Mouse (Mus musculus): ENCODE results near the gene Tmem52b. TPM values are rescaled to one million over a fixed set of nuclear protein-coding genes. Genes with fewer than 3 reads are reported as not detected.

Gene Tmem52b
- total RNA-seq, 2 experiments from 2014 or later, result not detected

DNA sequence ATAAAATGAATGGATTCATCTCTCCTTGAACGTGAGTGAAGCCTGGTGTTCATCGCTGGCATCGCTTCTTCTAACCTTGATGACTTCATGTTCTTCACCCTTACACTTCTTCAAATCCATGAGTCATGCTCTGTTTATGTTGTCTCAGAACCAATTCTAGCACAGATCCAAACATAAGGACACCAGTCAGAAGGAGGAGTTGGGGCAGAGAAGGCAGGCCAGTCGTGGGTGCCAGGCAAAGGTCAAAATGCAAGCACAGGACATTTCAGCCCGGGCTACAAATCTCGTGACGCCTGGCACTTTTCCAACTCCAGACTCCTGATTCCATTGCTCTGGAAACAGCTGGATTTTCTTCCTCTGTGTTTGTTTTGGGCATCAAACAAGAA is 20.2 kb downstream of the Tmem52b start:
- DNase-seq, result peak; percentile 83

DNA sequence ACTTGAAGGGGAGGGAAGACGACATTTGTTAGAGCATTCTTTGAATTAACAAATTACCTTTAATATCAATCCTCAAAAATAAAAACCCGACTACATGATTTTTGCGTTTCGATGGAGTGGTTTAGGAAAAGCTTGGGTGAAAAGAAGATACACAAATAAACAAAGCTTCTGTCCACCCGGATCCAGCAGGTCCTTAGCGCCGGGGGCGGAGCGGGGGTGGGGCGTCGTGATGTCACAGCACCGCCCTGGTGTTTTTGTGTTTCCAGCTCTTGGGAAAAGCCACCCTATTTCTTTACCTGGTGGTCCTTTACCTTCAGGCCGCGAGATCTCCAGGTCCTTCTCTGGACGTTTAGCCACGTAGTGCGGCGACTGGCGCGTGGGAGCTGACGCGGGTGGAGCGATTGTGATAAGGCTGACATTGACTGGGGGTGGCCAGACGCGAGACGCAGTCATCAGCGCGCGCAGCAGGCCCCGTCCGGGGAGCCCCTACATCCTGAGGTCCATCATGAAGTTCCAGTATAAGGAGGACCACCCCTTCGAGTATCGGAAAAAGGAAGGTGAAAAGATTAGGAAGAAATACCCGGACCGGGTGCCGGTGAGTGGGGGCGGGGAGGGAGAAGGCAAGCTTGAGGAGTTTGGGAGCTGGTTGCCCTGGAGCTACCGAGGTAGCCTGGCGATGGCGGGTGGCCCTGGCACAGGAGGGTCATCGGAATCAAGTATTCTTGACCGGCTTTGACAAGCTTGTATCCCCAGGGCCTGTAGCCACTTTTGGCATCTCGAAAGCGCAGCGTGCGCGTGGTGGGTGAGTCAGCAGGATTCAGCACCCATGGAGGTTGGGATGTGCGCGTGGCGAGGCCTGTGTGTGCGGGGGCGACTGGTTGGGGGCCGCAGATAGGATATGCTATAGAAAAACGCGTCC is 20.8 kb downstream of the Tmem52b start, which contains the start of gene Gabarapl1:
Gene Gabarapl1, plus strand, starts transcription at position 219 of the 919 bp plus-strand sequence.
- peak; percentile 84 for DNase-seq

DNA sequence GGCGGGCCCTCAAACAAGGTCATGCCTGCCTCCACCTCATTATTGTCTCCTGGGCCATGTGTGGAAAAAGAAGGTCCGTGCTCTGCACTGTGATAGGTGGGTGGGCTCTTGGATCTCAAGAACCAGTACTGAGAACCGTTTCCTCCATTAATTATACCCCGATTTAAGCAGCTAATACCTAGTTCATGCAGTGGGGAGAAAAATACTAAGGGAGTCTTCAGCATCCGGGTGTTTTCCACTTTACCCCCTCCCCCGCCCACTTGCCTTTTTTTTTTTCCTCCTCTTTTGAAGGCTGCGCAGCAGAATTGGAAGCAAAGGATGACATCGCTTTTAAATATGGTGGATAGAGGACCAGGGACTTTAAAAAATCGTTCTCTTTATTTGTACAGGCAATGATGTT is 21.7 kb downstream of the Tmem52b start:
- no peak for DNase-seq

DNA sequence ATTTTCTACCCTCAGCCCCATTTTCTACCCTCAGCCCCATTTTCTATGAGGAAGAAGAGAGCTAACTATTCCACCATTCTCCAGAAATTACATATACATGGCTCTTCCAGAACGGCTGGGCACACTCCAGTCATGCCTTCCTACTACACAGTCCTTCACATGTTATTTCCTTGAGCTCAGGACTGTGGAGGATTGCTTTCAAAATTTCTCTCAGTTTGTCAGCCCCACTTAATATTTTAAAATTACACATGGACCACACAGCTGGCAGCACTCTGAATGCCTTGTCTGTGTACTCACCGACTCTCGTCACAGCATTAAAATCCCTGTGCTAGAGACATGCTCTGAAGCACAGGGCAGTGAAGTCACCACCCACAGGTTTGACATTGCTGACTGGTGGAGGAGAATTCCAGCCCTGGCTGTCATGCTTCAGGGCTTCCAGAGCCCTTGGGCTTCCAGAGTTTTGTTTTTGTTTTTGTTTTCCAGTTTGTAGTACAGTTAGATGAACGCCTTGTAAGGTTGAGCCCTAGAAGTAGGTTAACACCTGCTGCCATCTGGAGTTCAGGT is 22.4 kb downstream of the Tmem52b start:
- DNase-seq, result no peak

DNA sequence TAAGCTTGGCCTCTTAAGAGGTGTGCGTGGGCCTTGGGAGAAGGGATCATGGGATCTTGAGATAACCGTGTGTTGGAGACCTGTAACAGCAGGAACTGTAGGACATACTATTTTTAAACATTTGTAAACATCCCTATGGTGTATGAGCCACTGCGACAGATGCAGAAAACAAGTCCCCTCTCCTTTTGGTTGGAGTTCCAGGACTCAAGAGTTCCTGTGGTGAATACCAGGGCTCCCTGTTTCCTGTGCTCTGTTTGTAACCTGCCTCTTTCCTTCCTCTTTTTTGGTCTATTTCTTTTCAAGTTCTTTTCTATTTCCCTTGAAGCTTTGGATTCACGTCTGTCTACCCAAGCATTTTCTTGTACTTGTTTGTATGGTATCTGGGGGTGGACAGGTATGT is 23.4 kb downstream of the Tmem52b start:
- DNase-seq, result no peak

DNA sequence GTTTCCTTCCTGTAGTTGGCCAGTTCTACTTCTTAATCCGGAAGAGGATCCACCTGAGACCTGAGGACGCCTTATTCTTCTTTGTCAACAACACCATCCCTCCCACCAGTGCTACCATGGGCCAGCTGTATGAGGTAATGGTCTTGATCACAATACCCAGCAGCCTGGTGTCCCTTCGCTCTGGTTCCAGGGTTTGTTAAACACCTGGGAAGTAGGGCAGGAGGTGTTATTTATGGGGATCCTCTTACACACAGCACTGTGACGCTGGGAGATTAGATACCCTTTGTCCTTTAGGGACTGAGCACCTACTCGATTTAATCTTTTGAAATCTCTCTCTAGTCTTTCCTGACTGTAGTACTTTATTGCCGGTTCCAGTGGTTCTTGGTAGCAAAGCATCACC is 26.2 kb downstream of the Tmem52b start:
- no peak for DNase-seq

DNA sequence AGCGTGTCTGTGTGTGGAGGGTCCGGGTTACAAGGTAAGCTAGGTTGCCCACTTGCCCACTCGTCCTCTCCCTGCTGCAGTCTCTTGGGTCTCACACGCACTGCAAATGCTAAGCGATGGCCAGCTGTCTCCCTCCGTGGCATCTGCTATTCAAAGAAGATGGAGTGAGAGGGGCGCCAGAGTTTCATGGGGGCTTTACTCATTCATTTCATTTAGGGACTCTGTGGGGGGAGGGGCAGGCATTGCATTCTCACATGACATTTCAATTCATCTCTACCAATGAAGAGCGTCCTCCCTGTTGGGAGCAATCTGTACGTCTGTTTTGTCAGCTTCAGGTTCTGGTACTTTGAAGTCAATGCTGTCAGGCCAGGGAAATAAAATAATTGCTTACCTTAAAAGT is 29.6 kb downstream of the Tmem52b start:
- DNase-seq, result no peak

DNA sequence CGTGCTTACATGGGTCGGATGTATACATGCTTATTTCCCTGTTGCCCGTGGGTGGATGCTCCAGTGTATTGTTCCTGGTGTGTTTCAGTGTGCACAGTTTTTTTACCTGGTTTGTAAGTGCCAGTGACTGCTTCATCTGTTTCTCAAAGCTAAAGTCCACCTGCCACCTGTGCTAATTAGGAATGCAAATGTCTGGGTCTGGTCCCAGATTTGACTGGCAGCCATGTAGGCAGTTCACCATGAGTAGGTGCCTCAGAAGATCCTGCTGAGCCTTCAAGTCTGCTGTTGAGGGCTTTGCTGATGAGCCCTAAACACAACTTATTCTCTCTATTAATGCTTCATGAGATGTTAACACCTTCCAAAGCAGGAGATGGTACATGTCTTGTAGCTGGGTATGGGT is 30.2 kb downstream of the Tmem52b start:
- DNase-seq, result no peak

DNA sequence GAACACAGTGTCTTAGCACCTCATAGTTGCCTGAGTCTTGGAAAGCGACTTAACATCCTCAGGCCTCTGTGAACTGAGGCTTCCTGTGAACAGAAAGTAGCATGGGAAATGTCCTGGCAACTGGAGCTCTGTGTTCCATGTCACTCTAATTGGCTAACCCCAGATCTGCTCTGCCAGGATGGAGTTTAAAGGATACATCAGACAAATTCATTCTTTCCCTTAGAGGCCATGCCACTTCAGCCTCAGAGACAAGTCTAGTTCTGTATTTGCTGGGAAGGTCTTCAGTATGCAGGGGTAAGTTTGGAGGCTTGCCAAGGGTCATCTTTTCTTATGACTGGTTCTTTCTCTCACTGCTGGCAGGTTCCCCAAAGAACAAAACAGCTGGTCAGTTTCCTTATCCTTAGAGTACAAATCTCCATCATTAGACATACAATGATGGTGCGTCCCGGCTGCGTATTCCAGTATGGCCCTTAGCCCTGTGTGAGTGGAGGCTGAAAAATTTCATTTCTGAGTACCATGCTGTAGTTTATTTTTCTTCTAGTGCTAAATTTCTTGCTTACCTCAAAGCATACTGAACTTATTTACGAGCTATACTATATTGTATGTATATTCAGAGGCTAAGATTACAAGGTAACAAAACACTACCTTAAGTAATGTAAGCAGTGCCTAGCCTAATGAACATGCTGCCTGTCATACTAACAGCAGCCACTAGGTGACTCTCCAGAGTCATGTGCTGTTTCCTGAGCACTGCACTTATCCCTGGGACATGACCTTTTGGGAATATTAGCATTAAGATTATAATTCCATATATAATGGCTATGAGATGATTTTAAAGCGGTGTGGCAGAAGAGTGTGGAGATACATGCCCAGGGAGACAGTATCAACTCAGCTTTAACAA is 31.6 kb downstream of the Tmem52b start:
- peak; percentile 78 for DNase-seq

DNA sequence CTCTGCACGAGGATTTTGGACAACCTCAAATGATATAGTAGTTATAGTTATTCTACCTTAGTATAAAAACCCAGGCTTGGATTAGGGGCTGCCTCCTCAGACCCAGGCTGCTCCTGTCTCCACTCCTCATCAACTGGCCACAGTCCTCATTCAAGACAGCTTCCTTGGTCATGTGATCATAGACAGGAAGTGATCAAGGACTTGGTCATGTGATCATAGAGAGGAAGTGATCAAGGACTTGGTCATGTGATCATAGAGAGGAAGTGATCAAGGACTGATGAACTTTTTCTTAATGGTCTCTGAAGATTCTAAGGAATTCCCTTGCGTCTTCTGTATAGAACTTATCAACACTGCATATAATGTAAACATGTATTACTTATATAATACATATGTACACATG is 34.9 kb downstream of the Tmem52b start:
- no peak for DNase-seq

DNA sequence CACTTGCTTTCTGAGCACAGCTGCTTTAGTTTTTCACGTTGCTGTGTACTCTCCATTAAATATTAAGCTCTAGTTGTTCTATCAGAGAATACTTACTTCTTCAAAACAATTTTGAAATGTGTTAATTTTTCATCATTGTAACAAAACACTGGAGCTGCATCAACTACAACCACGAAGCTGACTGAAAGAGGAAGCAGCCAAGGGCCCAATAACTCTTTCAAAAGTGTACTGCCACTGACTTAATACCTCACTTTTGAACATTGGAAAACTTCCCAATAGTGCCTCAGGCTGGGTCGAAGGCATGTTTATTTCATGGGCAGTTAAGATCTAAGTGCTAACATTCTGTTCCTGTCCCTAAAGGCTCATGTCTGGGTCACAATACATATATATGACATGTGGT is 35.7 kb downstream of the Tmem52b start:
- DNase-seq, result no peak

DNA sequence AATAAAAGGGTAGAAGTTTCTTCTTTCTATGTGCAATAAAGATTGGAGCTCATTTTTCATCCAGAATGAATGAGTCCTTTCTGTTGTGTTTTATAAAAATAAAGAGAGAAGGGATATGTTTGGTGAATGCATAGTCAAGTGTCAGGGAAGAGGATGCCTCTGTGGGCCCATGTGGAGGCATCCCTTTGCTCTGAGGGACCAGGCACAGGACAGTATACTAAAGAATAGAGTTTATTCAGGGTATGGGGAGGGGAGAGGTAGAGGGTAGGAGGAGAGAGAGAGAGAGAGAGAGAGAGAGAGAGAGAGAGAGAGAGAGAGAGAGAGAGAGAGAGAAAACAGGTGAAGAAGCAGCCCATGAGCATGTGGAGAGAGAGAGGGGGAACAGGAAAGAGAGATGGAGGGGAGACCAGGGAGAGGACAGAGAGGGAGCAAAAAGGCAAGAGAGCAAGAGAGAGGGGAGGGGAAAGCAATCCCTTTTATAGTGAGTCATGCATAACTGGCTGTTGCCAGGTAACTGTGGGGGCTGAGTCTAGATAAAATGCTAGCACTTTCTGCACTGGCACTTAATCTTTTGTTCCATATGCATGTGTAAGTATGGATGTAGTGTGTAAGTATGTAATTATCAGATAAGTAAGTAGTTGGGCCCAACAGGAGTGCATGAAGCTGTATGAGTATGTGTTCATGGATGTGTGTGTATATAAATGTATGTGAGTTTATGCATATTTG is 45.1 kb downstream of the Tmem52b start:
- DNase-seq, result no peak

DNA sequence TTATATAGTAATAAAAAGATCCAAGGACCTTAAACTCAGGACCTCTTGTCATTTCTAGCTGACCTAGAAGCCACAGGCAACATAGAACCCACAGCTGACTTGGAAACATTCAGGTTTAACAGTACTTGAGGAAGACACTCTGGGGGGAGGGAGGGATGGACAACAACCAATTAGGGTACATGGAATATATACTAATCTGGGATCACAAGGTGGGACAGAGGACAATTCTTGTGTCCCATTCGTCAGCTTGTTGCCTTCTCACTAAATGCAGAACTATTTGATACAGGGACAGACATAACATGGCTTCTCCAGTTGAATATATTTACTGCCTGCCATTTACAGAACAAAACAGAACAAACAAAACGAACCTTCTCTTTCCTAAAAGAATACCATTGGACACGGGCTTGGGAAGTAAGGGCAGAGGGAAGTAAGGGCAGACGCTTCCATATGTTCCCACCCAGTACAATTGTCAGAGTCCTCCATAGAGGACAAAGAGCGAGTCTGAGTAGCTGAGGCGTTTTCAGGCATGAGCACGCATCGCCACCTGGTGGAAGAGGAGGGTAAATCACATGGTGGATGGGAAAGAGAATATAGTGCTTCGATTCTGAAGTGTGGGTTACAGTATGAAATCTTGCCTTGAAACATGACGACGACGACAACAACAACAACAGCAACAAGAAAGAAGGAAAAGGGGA is 46.7 kb downstream of the Tmem52b start:
- DNase-seq, result peak; percentile 82

DNA sequence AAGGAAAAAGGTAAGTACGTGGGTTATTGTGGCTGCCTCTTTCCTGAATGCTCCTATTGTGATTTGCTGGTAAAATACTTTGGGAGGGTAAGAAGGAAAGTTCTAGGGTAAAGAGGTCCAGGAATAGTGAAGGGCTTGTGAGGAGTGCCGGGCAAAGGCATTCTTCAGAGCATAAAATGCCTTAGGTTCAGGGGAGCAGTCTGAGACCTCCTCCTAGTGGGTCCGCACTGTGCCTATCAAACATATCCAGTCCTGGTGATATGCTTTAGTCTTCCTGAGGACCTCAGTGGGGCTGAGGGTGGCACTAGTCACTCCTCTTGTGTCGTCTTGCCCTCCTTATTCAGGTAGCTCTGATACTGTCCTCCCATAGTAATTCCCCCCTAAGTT is 47.3 kb downstream of the Tmem52b start:
- no peak for DNase-seq

DNA sequence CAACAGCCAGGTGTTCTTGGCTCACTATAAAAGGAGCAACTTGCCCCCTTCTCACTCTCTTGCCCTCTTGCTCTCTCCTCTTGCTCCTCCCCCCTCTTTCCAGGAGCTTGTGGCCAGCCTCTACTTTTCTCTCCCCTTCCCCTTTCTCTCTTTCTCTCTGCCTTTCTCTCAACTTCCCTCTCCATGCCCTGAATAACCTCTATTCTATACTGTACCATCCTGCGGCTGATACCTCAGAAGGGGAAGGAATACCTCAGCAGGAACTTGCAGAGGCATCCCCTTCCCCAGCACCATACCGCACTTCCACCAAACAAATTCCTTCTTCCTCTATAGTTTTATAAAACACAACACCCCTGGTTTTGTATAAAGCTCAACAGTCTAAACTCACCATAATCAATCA is 52.9 kb downstream of the Tmem52b start:
- DNase-seq, result no peak

Other genes with a start within 250 kb of the Tmem52b start
- gene Cd69, start 237.1 kb upstream of the Tmem52b start, total RNA-seq (2021), result not detected
- not detected for gene 4922502D21Rik, start 180.8 kb upstream of the Tmem52b start, total RNA-seq (2021)
- under 1 TPM; 0.26 to 0.45 TPM for gene Clec12a, start 169.9 kb upstream of the Tmem52b start, total RNA-seq (2021)
- under 1 TPM in 1 of 2 experiments, not detected in 1; 0.18 TPM for gene Clec12b, start 126.7 kb upstream of the Tmem52b start, total RNA-seq (2021)
- gene Clec1b, start 115.3 kb upstream of the Tmem52b start, total RNA-seq (2021), result under 1 TPM; 0.60 to 0.65 TPM
- gene Clec9a, start 103.7 kb upstream of the Tmem52b start, total RNA-seq (2021), result not detected
- 10 to 100 TPM; 10.6 to 13.2 TPM for gene Clec1a, start 60.6 kb upstream of the Tmem52b start, total RNA-seq (2021)
- under 1 TPM; 0.26 to 0.41 TPM for gene Olr1, start 5.4 kb upstream of the Tmem52b start, total RNA-seq (2021)
- gene Gabarapl1, start 20.6 kb downstream of the Tmem52b start, total RNA-seq (2021), result 10 to 100 TPM; 40.0 to 40.2 TPM
- gene Klre1, start 65.3 kb downstream of the Tmem52b start, total RNA-seq (2021), result not detected
- not detected for gene Klrd1, start 79.2 kb downstream of the Tmem52b start, total RNA-seq (2021)
- gene Klrk1, start 111.3 kb downstream of the Tmem52b start, total RNA-seq (2021), result under 1 TPM in 1 of 2 experiments, not detected in 1; 0.17 TPM
- not detected for gene Klrc3, start 130.8 kb downstream of the Tmem52b start, total RNA-seq (2021)
- not detected for gene Klrc2, start 148.1 kb downstream of the Tmem52b start, total RNA-seq (2021)
- gene Klrc1, start 166.4 kb downstream of the Tmem52b start, total RNA-seq (2021), result not detected
- not detected for gene Klri1, start 204.6 kb downstream of the Tmem52b start, total RNA-seq (2021)
- gene Klri2, start 227.9 kb downstream of the Tmem52b start, total RNA-seq (2021), result not detected

All from heart, postnatal 4 days (tissue).